Mouse (Mus musculus) embryonic facial prominence, embryonic 14.5 days (tissue): ENCODE measurements around the gene Dhh. TPM values are rescaled to one million over a fixed set of nuclear protein-coding genes. Genes with fewer than 3 reads are reported as not detected.
A peak's percentile ranks its signal among the peaks of the same experiment; 100 is the strongest.
"Not testable (repeated sequence)": the region's sequence is repeated elsewhere in the genome, so short reads cannot be mapped to it uniquely, and the experiment has no call there.

Experiments
- ATAC-seq: fragments of 200-750 bp; cut with Nextera tagmentation; 2 replicates; pipeline ENCODE4 v1.8.0; 2017; ENCODE audit warnings: low read depth, moderate number of reproducible peaks, moderate TSS enrichment
- DNase-seq: peaks from one replicate; pipeline ENCODE4 v3.0.0-alpha.2; 2015; ENCODE audit warnings: low spot score
- H3K27ac ChIP-seq: fragments of 300-500 bp; sonication (generic); replicated peaks from 2 replicates; pipeline ENCODE4 v1.5.1; 2014; ENCODE audit warnings: low read depth, mild to moderate bottlenecking, low read length, moderate library complexity
- H3K27me3 ChIP-seq: fragments of 300-500 bp; sonication (generic); replicated peaks from 2 replicates; pipeline ENCODE4 v1.6.1; 2014; ENCODE audit warnings: low read length; ENCODE audit not compliant: control insufficient read depth, insufficient read depth
- H3K36me3 ChIP-seq: fragments of 300-500 bp; sonication (generic); 2 replicates; pipeline ENCODE4 v1.6.1; 2014; ENCODE audit warnings: low read length, mixed read lengths; ENCODE audit not compliant: control insufficient read depth, insufficient read depth
- H3K4me1 ChIP-seq: fragments of 300-500 bp; sonication (generic); 2 replicates; pipeline ENCODE4 v1.6.1; 2014; ENCODE audit warnings: antibody characterized with exemption, low read length; ENCODE audit not compliant: control insufficient read depth, insufficient read depth
- H3K4me2 ChIP-seq: fragments of 300-500 bp; sonication (generic); 2 replicates; pipeline ENCODE4 v1.6.1; 2014; ENCODE audit warnings: low read depth, mild to moderate bottlenecking, low read length, moderate library complexity, mixed read lengths
- H3K4me3 ChIP-seq: fragments of 300-500 bp; sonication (generic); 2 replicates; pipeline ENCODE4 v1.5.1; 2014; ENCODE audit warnings: low read depth, mild to moderate bottlenecking, low read length
- H3K9ac ChIP-seq: fragments of 300-500 bp; sonication (generic); 2 replicates; pipeline ENCODE4 v1.6.1; 2014; ENCODE audit warnings: low read depth, mild to moderate bottlenecking, low read length, moderate library complexity, mixed read lengths
- H3K9me3 ChIP-seq: fragments of 300-500 bp; sonication (generic); 2 replicates; pipeline ENCODE4 v1.6.1; 2016; ENCODE audit warnings: low read length; ENCODE audit not compliant: control insufficient read depth
- WGBS: fragments of 180-500 bp; shearing (Covaris S2); extraction: QIAGEN DNeasy Blood & Tissue Kit; methylation state at CpG from one replicate; pipeline ENCODE4 v1.1.7; 2014; 5-methylcytosine and 5-hydroxymethylcytosine counted together
- polyA plus RNA-seq: library from polyadenylated mRNA; unstranded; fragments of >200 nt; fragmentation: Nextera tagmentation; extraction: Ambion mirVana; gene quantifications from 2 replicates; pipeline ENCODE4 v1.2.1, GENCODE M21; 2014

The Dhh gene
- polyA plus RNA-seq, 1 experiment from 2014 or later = 3.1 TPM

DNA sequence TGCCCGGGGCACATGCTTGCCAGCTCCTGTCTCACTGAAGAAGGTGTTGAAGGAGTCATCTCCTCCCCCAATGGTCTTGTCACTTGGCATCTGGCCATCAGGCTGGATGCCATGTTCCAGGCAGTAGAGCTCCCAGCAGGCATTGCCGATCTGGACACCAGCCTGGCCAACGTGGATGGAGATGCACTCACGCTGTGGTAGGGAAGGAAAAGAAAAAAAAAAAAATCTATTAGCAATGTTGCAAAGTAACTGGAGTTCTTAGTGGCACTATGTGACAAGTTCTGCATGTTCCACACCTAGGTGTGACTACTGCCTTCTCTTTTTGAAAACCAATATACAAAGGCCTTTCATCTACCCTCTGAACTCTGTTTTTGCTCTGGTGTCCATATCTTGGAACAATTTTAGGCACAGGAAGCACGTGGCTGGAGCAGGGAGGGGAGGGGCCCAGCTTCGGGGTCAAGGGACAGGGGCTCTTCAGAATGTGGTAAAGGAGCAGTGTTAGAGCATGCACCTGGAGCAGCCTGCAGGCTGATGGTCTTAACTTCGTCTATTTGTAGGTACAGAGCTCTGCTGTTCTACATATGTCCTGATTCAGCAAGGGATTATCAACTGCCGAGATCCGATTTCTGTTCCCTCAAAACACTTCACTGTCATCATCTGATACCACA is 34.8 kb upstream of the Dhh start:
- not testable (repeated sequence) for DNase-seq, H3K36me3 ChIP-seq, H3K9me3 ChIP-seq, H3K4me1 ChIP-seq, ATAC-seq, H3K27me3 ChIP-seq
- H3K9ac ChIP-seq = peak overlapping the region; percentile 93
- H3K4me2 ChIP-seq = peak overlapping the region; percentile 98
- peak overlapping the region; percentile 98 for H3K27ac ChIP-seq
- 12% methylated on average over 8 of the region's 9 CpGs for WGBS
- peak overlapping the region; percentile 77 for H3K4me3 ChIP-seq

DNA sequence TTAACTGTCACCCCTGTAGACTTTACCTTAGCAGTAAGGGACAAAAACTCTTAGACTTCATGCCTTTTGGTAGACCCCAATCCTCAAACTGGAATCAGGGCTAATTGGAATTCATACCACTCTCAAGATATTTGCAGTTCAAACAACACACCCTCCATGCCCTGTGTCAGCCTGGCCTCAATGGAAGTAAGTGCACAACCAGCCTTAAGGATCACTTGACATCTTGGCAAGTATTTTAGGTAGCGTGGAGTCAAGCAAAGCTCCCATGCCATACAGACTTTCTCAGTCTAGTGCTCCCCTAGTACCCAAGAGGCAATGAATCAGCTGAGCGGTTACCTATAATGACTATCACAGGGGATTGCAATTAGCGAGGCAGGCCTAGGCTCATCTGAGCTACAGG is 32.7 kb upstream of the Dhh start:
- Histone ChIP-seq H3K4me2 (no peak overlapping the region), H3K9me3 (no peaks in the 10 kb centered on the region), H3K4me1 (peaks cover 10% of the 10 kb centered on the region), H3K4me3 (no peak overlapping the region), H3K27me3 (no peaks in the 10 kb centered on the region), H3K9ac (no peak overlapping the region), H3K36me3 (peaks cover 9% of the 10 kb centered on the region), H3K27ac (no peak overlapping the region)
- no peak for ATAC-seq
- WGBS = 80% methylated on average over 3 of the region's 3 CpGs
- DNase-seq = no peak

DNA sequence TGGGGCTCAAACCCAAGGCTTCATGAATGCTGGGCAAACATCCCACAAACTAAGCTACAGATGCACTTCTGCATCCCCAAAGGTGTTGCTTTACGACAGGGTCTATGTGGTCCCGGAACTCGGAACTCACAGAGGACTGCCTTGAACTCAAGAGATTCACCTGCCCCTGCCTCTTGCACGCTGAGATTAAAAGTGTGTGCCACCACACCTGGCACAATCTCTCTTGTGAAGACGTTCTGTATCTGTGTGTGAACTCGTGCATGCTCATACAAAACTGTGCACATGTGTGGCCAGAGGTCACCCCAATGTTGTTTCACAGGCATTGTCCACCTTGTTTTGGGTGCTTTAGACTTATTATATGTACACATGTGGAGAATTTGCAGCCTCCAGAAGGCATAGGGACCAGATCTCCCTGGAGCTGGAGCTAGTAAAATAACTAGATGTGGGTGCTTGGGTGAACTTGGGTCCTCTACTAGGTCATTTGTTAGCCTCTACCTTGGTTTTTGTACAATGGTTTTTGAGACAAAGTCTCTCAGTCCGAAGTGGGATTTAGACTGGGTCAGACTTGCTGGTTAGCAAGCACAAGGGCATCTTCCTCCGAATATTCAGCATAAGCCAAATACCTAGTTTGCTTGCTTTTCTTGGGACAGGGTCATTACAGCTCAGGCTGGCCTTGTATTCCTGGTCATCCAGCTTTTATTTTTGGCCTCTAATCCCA is 31.8 kb upstream of the Dhh start:
- no peak for DNase-seq
- H3K27ac ChIP-seq = no peak overlapping the region

GRCm38 (mm10) chr15:98928598-98929240 is 30.4 kb upstream of the Dhh start:
- ATAC-seq = peak; percentile 66
- Histone ChIP-seq H3K9ac (no peak overlapping the region), H3K4me3 (no peak overlapping the region), H3K4me2 (0 out of 2 replicates have a peak overlapping the region, but pooled peaks have one; percentile 7), H3K27ac (0 out of 2 replicates have a peak overlapping the region, but pooled peaks have one; percentile 25), H3K4me1 (no peaks in the 10 kb centered on the region), H3K27me3 (no peaks in the 10 kb centered on the region), H3K36me3 (peaks cover 9% of the 10 kb centered on the region), H3K9me3 (no peaks in the 10 kb centered on the region)
- peak; percentile 92 for DNase-seq
- 10% methylated on average over 13 of the region's 13 CpGs for WGBS

More for the DNA sequence above, 31.8 kb upstream of the Dhh start:
- no peak for ATAC-seq
- Histone ChIP-seq H3K27me3 (no peaks in the 10 kb centered on the region), H3K4me2 (no peak overlapping the region), H3K36me3 (peaks cover 9% of the 10 kb centered on the region), H3K4me3 (no peak overlapping the region), H3K4me1 (peaks cover 1% of the 10 kb centered on the region), H3K9ac (no peak overlapping the region), H3K9me3 (no peaks in the 10 kb centered on the region)
- WGBS = 51% methylated on average over 8 of the region's 8 CpGs

- Histone ChIP-seq H3K4me2 (no peak overlapping the region), H3K4me1 (no peaks in the 10 kb centered on the region), H3K27ac (no peak overlapping the region), H3K9me3 (no peaks in the 10 kb centered on the region), H3K9ac (no peak overlapping the region), H3K27me3 (no peaks in the 10 kb centered on the region), H3K36me3 (peaks cover 9% of the 10 kb centered on the region), H3K4me3 (no peak overlapping the region)
- DNase-seq (no peak), ATAC-seq (no peak)
- WGBS = 82% methylated on average over 5 of the region's 5 CpGs
Observed at GRCm38 (mm10) chr15:98927566-98927965, 29.2 kb upstream of the Dhh start.

DNA sequence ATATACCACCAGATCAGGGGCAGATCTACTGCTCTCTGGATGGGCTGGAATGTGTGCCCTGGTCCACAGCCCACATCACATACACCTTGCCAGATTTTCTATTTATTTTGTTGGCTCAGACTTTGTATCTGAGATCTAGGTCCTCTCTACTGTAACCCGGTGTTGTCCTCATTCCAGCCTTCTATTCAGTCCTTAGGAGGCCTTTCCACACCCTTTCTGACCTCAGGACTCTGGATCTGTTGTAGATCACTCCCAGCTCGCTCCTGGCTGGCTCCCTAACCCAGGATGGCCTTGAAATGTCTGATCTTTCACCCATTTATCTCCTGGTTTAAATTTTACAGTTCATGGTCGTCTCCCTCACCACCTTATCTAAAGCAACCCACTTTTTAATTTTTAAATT is 26.3 kb upstream of the Dhh start:
- no peaks in the 10 kb centered on the region for H3K9me3 ChIP-seq
- no peak overlapping the region for H3K27ac ChIP-seq
- H3K4me3 ChIP-seq = no peak overlapping the region
- DNase-seq = no peak
- 75% methylated on average over 3 of the region's 3 CpGs for WGBS
- no peak overlapping the region for H3K9ac ChIP-seq
- no peaks in the 10 kb centered on the region for H3K36me3 ChIP-seq
- no peaks in the 10 kb centered on the region for H3K27me3 ChIP-seq
- no peak overlapping the region for H3K4me2 ChIP-seq
- no peak for ATAC-seq
- H3K4me1 ChIP-seq = no peaks in the 10 kb centered on the region

- Histone ChIP-seq H3K9me3 (no peaks in the 10 kb centered on the region), H3K27me3 (no peaks in the 10 kb centered on the region), H3K4me3 (no peak overlapping the region), H3K4me1 (no peaks in the 10 kb centered on the region), H3K27ac (no peak overlapping the region), H3K9ac (no peak overlapping the region), H3K4me2 (no peak overlapping the region), H3K36me3 (no peaks in the 10 kb centered on the region)
- no peak for DNase-seq
- 89% methylated on average over 2 of the region's 2 CpGs for WGBS
- no peak for ATAC-seq
Observed at GRCm38 (mm10) chr15:98923031-98923537, 24.7 kb upstream of the Dhh start.

DNA sequence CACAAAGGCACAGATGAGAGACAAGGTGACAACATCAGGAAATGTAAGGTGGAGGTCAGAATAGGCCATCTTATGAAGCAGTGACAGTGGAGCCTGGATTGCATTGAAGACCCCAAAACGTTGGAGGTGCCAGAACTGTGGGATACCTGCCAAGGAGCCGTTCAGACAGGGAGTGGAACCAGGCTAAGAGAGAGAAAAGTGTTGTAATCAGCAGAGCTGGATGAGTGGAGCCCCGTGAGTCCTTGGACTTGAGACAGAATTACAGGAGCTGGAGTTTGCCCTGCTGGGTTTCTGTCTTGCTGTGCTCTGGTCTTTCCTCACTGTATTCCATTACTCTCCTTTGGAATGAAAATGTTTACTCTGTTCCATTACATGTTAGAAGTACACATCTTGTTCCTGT is 24.2 kb upstream of the Dhh start:
- WGBS = 59% methylated on average over 3 of the region's 3 CpGs

More for the DNA sequence above, 24.2 kb upstream of the Dhh start:
- no peaks in the 10 kb centered on the region for H3K36me3 ChIP-seq
- no peak overlapping the region for H3K27ac ChIP-seq
- no peak overlapping the region for H3K4me3 ChIP-seq
- H3K4me2 ChIP-seq = no peak overlapping the region
- H3K9me3 ChIP-seq = no peaks in the 10 kb centered on the region
- no peaks in the 10 kb centered on the region for H3K4me1 ChIP-seq
- no peak overlapping the region for H3K9ac ChIP-seq
- no peak for DNase-seq
- H3K27me3 ChIP-seq = no peaks in the 10 kb centered on the region
- no peak for ATAC-seq
